Mouse (Mus musculus) urinary bladder, postnatal 10 days (tissue): Measurements from ENCODE around the gene Tnks2.
A peak's percentile ranks its signal among the peaks of the same experiment; 100 is the strongest.

ENCODE experiments used
- DNase-seq: peaks from one replicate; pipeline ENCODE4 v3.0.0; 2022; ENCODE audit warnings: low spot score

Gene Tnks2

GRCm38 (mm10) chr19:36896791-36897569 lies 62.9 kb downstream of the Tnks2 start:
- DNase-seq, result no peak

- DNase-seq, result no peak
Observed at GRCm38 (mm10) chr19:36897778-36898177, 63.7 kb downstream of the Tnks2 start.

- no peak for DNase-seq
Observed at GRCm38 (mm10) chr19:36903377-36903776, 69.3 kb downstream of the Tnks2 start.

- no peak for DNase-seq
Observed at GRCm38 (mm10) chr19:36904211-36905007, 70.4 kb downstream of the Tnks2 start.

- no peak for DNase-seq
Observed at GRCm38 (mm10) chr19:36909150-36909549, 75.1 kb downstream of the Tnks2 start.

- DNase-seq, result no peak
Observed at GRCm38 (mm10) chr19:36909676-36910292, 75.8 kb downstream of the Tnks2 start.

GRCm38 (mm10) chr19:36910424-36911045 lies 76.5 kb downstream of the Tnks2 start:
- no peak for DNase-seq

- DNase-seq, result no peak
Observed at GRCm38 (mm10) chr19:36913064-36913463, 79.0 kb downstream of the Tnks2 start.

- DNase-seq, result no peak
Observed at GRCm38 (mm10) chr19:36916206-36916605, 82.2 kb downstream of the Tnks2 start.

- DNase-seq, result no peak
Observed at GRCm38 (mm10) chr19:36916876-36917389, 82.9 kb downstream of the Tnks2 start.

- peak; percentile 31 for DNase-seq
Observed at GRCm38 (mm10) chr19:36918441-36919301, 84.6 kb downstream of the Tnks2 start.

GRCm38 (mm10) chr19:36919466-36919865 lies 85.4 kb downstream of the Tnks2 start, which contains the start of gene Fgfbp3:
Gene Fgfbp3, minus strand, starts transcription at chr19:36919615.
- DNase-seq, result no peak

- DNase-seq, result no peak
Observed at GRCm38 (mm10) chr19:36922015-36922414, 88.0 kb downstream of the Tnks2 start.

- no peak for DNase-seq
Observed at GRCm38 (mm10) chr19:36922936-36923335, 88.9 kb downstream of the Tnks2 start.

- DNase-seq, result peak; percentile 46
Observed at GRCm38 (mm10) chr19:36925671-36926552, 91.9 kb downstream of the Tnks2 start, which contains the start of gene Btaf1. Gene Btaf1, plus strand, starts transcription at chr19:36926079.

- no peak for DNase-seq
Observed at GRCm38 (mm10) chr19:36926553-36927236, 92.7 kb downstream of the Tnks2 start.

- DNase-seq, result no peak
Observed at GRCm38 (mm10) chr19:36927800-36928361, 93.8 kb downstream of the Tnks2 start.

GRCm38 (mm10) chr19:36929816-36930215 lies 95.8 kb downstream of the Tnks2 start:
- DNase-seq, result no peak

GRCm38 (mm10) chr19:36932097-36932496 lies 98.1 kb downstream of the Tnks2 start:
- DNase-seq, result no peak
